Mouse (Mus musculus) stomach, embryonic 16.5 days (tissue): Measurements from ENCODE around the gene Psd. TPM values are rescaled to one million over a fixed set of nuclear protein-coding genes. Genes with fewer than 3 reads are reported as not detected.

Experiments
- ATAC-seq: fragments of 200-750 bp; cut with Nextera tagmentation; 2 replicates; pipeline ENCODE4 v1.8.0; 2017; ENCODE audit warnings: moderate number of reproducible peaks, moderate TSS enrichment; ENCODE audit not compliant: insufficient read depth, low FRiP score
- H3K27ac ChIP-seq: fragments of 300-500 bp; sonication (generic); 2 replicates; pipeline ENCODE4 v1.5.1; 2014; ENCODE audit warnings: low read length
- H3K27me3 ChIP-seq: fragments of 300-500 bp; sonication (generic); 2 replicates; pipeline ENCODE4 v1.6.1; 2014; ENCODE audit warnings: low read length, control low read depth, mixed read lengths; ENCODE audit not compliant: control insufficient read depth, insufficient read depth
- H3K36me3 ChIP-seq: fragments of 300-500 bp; sonication (generic); 2 replicates; pipeline ENCODE4 v1.6.1; 2014; ENCODE audit warnings: low read length; ENCODE audit not compliant: control insufficient read depth, insufficient read depth
- H3K4me1 ChIP-seq: fragments of 300-500 bp; sonication (generic); 2 replicates; pipeline ENCODE4 v1.6.1; 2014; ENCODE audit warnings: low read length, control low read depth, mixed read lengths; ENCODE audit not compliant: control insufficient read depth, insufficient read depth
- H3K4me2 ChIP-seq: fragments of 300-500 bp; sonication (generic); 2 replicates; pipeline ENCODE4 v1.6.1; 2014; ENCODE audit warnings: low read depth, low read length, mixed read lengths
- H3K4me3 ChIP-seq: fragments of 300-500 bp; sonication (generic); replicated peaks from 2 replicates; pipeline ENCODE4 v1.5.1; 2014; ENCODE audit warnings: mild to moderate bottlenecking, low read length
- H3K9ac ChIP-seq: fragments of 300-500 bp; sonication (generic); 2 replicates; pipeline ENCODE4 v1.6.1; 2014; ENCODE audit warnings: low read length
- H3K9me3 ChIP-seq: fragments of 300-500 bp; sonication (generic); replicated peaks from 2 replicates; pipeline ENCODE4 v1.6.1; 2016; ENCODE audit warnings: low read length, control low read depth; ENCODE audit not compliant: control insufficient read depth
- WGBS: fragments of 180-500 bp; shearing (Covaris S2); extraction: QIAGEN DNeasy Blood & Tissue Kit; methylation state at CpG from one replicate; pipeline ENCODE4 v1.1.7; 2014; 5-methylcytosine and 5-hydroxymethylcytosine counted together
- polyA plus RNA-seq: library from polyadenylated mRNA; unstranded; fragments of >200 nt; fragmentation: Nextera tagmentation; extraction: Ambion mirVana; gene quantifications from 2 replicates; pipeline ENCODE4 v1.2.1, GENCODE M21; 2015

Gene Psd
- polyA plus RNA-seq, 1 experiment from 2014 or later: 23.0 TPM

- no peak overlapping the region for H3K27ac ChIP-seq
- peaks cover 12% of the 10 kb centered on the region for H3K4me1 ChIP-seq
- no peak overlapping the region for H3K4me3 ChIP-seq
- no peaks in the 10 kb centered on the region for H3K9me3 ChIP-seq
- WGBS: 22% methylated on average over 7 of the region's 7 CpGs
- H3K4me2 ChIP-seq: no peak overlapping the region
- no peaks in the 10 kb centered on the region for H3K27me3 ChIP-seq
- no peaks in the 10 kb centered on the region for H3K36me3 ChIP-seq
- ATAC-seq: no peak
- H3K9ac ChIP-seq: no peak overlapping the region
These were observed 17.9 kb upstream of the Psd start for GRCm38 (mm10) chr19:46344710-46345419.

DNA sequence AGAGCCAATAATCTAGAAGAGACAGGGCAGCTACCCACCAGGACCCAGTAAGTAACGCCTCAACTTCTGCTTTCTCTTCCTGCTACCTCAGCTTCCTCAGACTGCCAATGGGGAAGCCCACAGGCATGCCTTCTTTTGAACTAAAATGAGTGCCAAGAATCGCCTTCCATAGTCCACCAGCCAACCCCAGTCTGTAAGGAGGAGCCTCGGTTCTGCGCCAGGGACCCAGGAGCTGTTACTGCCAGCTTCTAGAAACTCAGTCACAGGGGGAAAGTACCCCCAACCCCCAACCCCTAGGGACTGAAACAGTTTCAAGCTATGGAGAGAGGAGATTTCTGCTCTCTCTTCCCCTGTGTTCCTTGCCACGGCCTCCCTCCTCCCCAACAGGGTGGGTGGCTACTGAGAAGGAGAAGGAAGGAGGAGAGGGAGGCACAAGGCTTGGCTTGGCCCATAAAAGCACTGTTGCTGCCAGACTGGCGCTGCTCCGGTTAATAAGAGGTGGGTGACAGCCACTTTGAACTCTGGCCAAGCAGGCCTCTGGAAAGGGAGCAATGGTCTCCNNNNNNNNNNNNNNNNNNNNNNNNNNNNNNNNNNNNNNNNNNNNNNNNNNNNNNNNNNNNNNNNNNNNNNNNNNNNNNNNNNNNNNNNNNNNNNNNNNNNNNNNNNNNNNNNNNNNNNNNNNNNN, 12.5 kb upstream of the Psd start:
- Histone ChIP-seq H3K9me3 (no peaks in the 10 kb centered on the region), H3K9ac (peak overlapping the region; percentile 62), H3K4me1 (peaks cover 12% of the 10 kb centered on the region), H3K4me3 (no peak overlapping the region), H3K4me2 (no peak overlapping the region), H3K27me3 (no peaks in the 10 kb centered on the region), H3K36me3 (no peaks in the 10 kb centered on the region), H3K27ac (peak overlapping the region; percentile 64)
- no peak for ATAC-seq
- WGBS: 69% methylated on average over 7 of the region's 7 CpGs

- Histone ChIP-seq H3K4me1 (peaks cover 12% of the 10 kb centered on the region), H3K4me2 (peak overlapping the region; percentile 82), H3K36me3 (no peaks in the 10 kb centered on the region), H3K9ac (peak overlapping the region; percentile 62), H3K27ac (peak overlapping the region; percentile 64), H3K4me3 (peak overlapping the region; percentile 67), H3K27me3 (no peaks in the 10 kb centered on the region), H3K9me3 (no peaks in the 10 kb centered on the region)
- WGBS: 52% methylated on average over 6 of the region's 6 CpGs
- ATAC-seq: no peak; the same call in 1 of the 2 replicates
These were observed 12.0 kb upstream of the Psd start for GRCm38 (mm10) chr19:46338942-46339286.

- H3K4me2 ChIP-seq: peak within 1 kb of the TSS; percentile 82
- no peaks in the 10 kb centered on the region for H3K36me3 ChIP-seq
- H3K27ac ChIP-seq: peak within 1 kb of the TSS; percentile 64
- peak within 1 kb of the TSS; percentile 67 for H3K4me3 ChIP-seq
- H3K27me3 ChIP-seq: no peaks in the 10 kb centered on the region
- no peaks in the 10 kb centered on the region for H3K9me3 ChIP-seq
- WGBS: under 1% methylated on average over 31 of the region's 31 CpGs
- H3K4me1 ChIP-seq: peaks cover 12% of the 10 kb centered on the region
- peak within 1 kb of the TSS; percentile 78 for H3K9ac ChIP-seq
- ATAC-seq: peak; percentile 91
These were observed 11.5 kb upstream of the Psd start, which contains the start of gene Cuedc2 for GRCm38 (mm10) chr19:46338331-46338936. TSS of gene Cuedc2 (minus strand) at chr19:46338702.

GRCm38 (mm10) chr19:46337719-46338330, 10.9 kb upstream of the Psd start:
- Histone ChIP-seq H3K27me3 (no peaks in the 10 kb centered on the region), H3K4me3 (peak overlapping the region; percentile 67), H3K9me3 (no peaks in the 10 kb centered on the region), H3K9ac (peak overlapping the region; percentile 78), H3K4me2 (peak overlapping the region; percentile 82), H3K36me3 (no peaks in the 10 kb centered on the region), H3K4me1 (peaks cover 12% of the 10 kb centered on the region), H3K27ac (no peak overlapping the region)
- no peak for ATAC-seq
- 33% methylated on average over 15 of the region's 15 CpGs for WGBS

DNA sequence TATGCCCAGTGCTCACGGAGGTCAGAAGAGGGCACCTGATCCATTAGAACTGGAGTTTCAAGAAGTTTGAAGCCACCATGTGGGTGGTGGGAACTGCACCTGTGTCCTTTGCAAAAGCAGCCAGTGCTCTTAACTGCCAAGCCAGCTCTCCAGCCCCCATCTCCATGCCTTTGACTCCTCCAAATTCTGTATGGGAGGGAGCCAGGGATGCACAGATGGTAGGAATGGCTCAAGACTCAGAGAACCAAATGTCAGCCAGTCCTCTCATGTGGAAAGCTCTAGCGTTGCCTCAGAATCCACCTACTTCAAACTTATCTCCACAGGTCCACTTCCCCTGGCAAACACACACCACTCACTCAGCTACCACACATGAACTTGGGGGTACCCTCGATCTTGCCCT, 7.0 kb upstream of the Psd start:
- H3K4me3 ChIP-seq: no peak overlapping the region
- H3K36me3 ChIP-seq: 0 out of 2 replicates have a peak, but pooled peaks cover 5% of the 10 kb centered on the region
- peaks cover 18% of the 10 kb centered on the region for H3K4me1 ChIP-seq
- no peaks in the 10 kb centered on the region for H3K9me3 ChIP-seq
- H3K9ac ChIP-seq: no peak overlapping the region
- H3K27ac ChIP-seq: no peak overlapping the region
- no peak overlapping the region for H3K4me2 ChIP-seq
- 81% methylated on average over 3 of the region's 3 CpGs for WGBS
- ATAC-seq: no peak
- H3K27me3 ChIP-seq: no peaks in the 10 kb centered on the region

- Histone ChIP-seq H3K27ac (no peak overlapping the region), H3K4me1 (peaks cover 20% of the 10 kb centered on the region), H3K4me2 (no peak overlapping the region), H3K9ac (no peak overlapping the region), H3K36me3 (0 out of 2 replicates have a peak, but pooled peaks cover 5% of the 10 kb centered on the region), H3K27me3 (no peaks in the 10 kb centered on the region), H3K9me3 (no peaks in the 10 kb centered on the region), H3K4me3 (no peak overlapping the region)
- ATAC-seq: no peak
- WGBS: 60% methylated on average over 7 of the region's 7 CpGs
These were observed 5.9 kb upstream of the Psd start for GRCm38 (mm10) chr19:46332721-46333339.

DNA sequence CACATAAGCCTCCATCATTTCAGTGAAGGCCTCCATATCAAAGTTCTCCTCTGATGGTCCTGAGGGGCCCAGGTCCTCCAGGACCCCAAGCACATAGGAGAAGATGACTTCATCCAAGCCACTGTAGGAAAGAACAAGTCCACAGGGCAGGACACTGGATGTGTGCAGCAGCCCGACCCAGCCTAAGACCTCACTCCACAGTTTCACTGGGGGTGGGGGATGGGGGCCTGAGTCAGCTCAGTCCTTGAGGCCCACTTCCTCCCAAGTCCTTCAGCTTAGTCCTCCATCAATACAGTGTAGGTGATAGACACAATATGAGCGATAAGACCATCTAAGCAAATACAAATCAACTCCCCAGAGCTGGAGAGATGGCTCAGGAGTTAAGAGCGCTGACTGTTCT, 5.0 kb upstream of the Psd start:
- Histone ChIP-seq H3K27ac (no peak overlapping the region), H3K27me3 (peaks cover 2% of the 10 kb centered on the region; the same call in 1 of the 2 replicates), H3K9me3 (no peaks in the 10 kb centered on the region), H3K4me1 (peaks cover 22% of the 10 kb centered on the region), H3K9ac (no peak overlapping the region), H3K4me3 (no peak overlapping the region), H3K36me3 (0 out of 2 replicates have a peak, but pooled peaks cover 5% of the 10 kb centered on the region), H3K4me2 (no peak overlapping the region)
- WGBS: 83% methylated on average over 3 of the region's 3 CpGs
- ATAC-seq: no peak
